Mouse (Mus musculus) olfactory bulb, adult 2 months (tissue): ENCODE measurements at regions not wholly inside any gene's neighbourhood (a gene's known extent, or its start where the extent isn't known, plus 50 kb on each side); places are given as distances from the start of the nearest gene placed in this dataset.

Source experiments
- CTCF ChIP-seq: fragments of 200-500 bp; IDR thresholded peaks from 2 replicates; pipeline ENCODE4 v1.5.1; 2012; ENCODE audit warnings: low read depth, mild to moderate bottlenecking, low read length, moderate library complexity; ENCODE audit not compliant: insufficient read depth
- POLR2A ChIP-seq: fragments of 200-500 bp; IDR thresholded peaks from 2 replicates; pipeline ENCODE4 v1.6.1; 2012; ENCODE audit warnings: mild to moderate bottlenecking, low read depth, low read length, moderate library complexity; ENCODE audit not compliant: insufficient read depth

- TF ChIP-seq POLR2A = no peak
- no peak for TF ChIP-seq CTCF
Observed at GRCm38 (mm10) chr10:111089382-111089781, 75.2 kb upstream of the Osbpl8 start.
